Mouse (Mus musculus) Muller cell, postnatal 12 days (primary cell): ENCODE results near the gene Ndfip2.

ENCODE experiments used
- DNase-seq: peaks from one replicate; pipeline ENCODE4 v3.0.0-alpha.2; 2015; ENCODE audit errors: inconsistent ontology term

The Ndfip2 gene

GRCm38 (mm10) chr14:105284062-105284461, 25.7 kb downstream of the Ndfip2 start:
- DNase-seq, result no peak

DNA sequence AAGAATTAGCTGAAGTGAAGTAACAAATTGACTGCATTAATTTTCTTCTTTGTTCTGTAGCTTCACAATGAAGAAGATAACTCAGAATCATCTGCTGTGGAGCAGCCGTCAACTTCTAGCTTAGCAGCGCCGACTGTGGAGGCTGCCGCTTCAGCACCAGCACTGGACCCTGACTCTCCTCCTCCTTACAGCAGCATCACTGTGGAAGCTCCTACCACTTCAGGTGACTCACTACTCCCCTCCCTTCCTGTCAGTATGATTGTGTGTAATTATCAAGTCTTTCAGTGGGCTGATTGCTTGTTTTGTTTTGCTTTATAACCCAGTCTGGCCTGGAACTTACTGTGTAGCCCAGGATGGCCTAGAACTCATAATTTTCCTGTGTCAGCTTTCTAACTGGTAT, 29.2 kb downstream of the Ndfip2 start:
- no peak for DNase-seq

- DNase-seq, result no peak
Observed at GRCm38 (mm10) chr14:105287972-105288371, 29.6 kb downstream of the Ndfip2 start.

DNA sequence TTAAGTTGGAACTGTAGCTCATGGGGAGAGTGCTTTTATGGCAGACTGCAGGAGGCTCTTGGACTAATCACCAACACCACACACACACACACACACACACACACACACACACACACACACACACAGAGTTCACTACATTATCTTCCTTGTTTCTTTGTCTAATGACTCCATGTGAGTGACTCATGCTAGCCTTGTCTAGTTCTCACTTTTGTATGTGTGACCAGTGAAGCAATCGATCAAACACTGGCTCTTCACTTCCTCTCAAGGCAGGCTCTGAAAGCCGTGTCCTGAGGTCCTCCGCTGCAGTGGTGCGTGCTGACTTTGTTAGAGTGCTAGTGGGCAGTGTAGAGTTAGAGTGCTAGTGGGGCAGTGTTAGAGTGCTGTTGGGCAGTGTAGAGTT, 30.2 kb downstream of the Ndfip2 start:
- DNase-seq, result no peak

DNA sequence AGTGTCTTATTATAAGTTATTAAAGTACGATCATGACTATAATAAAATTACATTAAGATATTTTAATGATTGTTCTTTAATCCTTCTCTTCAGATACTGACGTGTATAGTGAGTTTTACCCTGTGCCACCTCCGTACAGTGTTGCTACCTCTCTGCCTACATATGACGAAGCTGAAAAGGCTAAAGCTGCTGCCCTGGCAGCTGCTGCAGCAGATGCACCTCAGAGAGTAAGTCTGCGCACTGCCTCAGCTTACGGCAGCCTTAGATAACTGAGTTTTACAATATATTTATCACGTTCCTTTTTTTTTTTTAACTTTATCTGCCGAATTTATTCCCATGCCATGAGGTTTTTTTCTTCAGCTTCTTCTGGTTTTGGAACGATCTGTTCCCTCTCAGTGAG, 33.8 kb downstream of the Ndfip2 start:
- no peak for DNase-seq

DNA sequence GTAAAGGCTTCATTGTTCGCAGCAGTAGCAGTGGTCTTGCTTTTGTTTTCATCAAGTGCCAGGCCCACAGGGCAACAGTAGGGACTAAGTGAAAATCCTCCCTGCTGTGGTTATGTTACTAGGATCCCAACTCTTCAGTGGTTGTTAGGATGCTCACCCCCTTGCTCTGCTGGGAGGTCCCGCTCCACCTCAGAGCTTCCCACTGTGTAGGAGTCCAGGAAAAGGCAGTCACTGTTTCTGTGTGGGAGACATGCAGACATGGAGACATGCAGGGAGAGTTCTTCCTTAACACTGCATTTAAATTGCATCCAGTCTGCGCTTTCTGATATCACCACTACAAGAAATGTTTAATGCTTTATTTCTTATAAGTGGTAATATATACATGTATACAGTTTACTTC, 35.4 kb downstream of the Ndfip2 start:
- DNase-seq, result no peak

DNA sequence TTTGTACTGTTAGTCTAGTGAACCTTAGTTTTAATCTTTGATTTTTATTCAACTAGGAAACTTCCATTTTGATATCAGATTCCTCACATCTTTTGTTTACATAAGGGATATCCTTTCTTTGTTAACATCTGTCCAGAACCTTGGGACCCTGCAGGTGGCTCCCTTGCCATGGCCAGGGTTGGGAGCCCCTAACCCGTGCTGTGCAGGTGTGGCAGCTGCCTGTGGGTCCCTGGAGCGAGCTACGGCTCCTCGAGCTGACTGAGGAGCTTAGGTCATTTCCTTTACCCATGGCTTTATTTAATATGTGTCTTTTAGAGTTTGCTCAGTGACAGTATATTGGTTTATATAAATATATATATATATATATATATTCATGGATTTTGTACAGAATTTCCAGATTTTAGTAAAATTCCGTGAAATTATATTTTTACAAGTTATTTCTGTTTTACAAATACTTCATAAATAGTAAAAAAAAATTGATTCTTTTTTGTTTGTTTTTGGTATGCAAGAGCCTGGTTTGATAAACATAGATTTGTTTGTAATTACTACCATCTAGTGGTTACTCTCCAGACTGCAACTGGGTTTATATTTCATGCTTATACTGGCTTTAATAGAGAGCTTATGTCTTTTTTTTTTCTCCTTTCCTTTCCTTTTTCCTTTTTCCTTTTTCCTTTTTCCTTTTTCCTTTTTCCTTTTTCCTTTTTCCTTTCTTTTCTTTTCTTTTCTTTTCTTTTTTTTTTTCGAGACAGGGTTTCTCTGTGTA, 37.6 kb downstream of the Ndfip2 start:
- peak; percentile 36 for DNase-seq

- DNase-seq, result no peak
Observed at GRCm38 (mm10) chr14:105299744-105300255, 41.4 kb downstream of the Ndfip2 start.

DNA sequence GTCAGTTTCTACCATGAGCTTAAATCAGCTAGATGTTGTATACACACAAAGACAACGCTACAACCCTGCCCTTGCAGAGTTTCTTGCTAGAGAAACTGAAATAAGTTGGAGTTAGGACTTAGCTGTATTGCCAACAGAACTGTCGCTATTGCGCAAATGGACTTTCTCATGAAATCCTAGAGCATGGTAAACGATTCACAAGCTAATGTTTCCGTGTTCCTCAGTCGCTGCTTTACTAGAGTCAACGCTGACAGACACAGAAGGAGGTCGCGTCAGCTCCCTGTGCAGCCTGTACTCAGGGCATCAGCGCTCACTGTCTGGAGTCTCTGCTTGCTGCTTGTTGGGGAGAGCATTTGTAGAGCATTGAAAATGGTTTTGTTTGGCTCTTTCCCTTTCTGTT, 42.2 kb downstream of the Ndfip2 start:
- no peak for DNase-seq

DNA sequence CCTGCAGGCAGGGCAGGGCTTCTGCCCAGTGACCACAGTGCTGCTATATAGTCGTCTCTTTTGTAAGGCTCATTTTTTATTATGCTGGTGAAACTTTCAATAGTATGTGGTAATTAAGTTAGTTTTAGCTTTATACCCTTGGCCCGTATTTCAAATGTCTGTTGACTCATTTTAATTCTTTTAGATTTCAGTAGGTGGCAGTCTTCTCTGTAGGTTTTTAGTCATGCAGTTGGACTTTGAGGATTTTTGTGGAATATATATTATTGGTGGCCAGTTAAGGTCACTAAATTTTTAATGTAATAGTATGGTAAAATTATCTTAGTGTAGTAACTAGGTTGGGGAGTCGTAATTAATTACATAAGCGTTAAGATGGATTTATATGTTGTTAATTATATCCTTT, 44.3 kb downstream of the Ndfip2 start:
- DNase-seq, result no peak

GRCm38 (mm10) chr14:105307716-105308115, 49.3 kb downstream of the Ndfip2 start:
- DNase-seq, result no peak

GRCm38 (mm10) chr14:105312366-105312765, 54.0 kb downstream of the Ndfip2 start:
- peak; percentile 54 for DNase-seq

DNA sequence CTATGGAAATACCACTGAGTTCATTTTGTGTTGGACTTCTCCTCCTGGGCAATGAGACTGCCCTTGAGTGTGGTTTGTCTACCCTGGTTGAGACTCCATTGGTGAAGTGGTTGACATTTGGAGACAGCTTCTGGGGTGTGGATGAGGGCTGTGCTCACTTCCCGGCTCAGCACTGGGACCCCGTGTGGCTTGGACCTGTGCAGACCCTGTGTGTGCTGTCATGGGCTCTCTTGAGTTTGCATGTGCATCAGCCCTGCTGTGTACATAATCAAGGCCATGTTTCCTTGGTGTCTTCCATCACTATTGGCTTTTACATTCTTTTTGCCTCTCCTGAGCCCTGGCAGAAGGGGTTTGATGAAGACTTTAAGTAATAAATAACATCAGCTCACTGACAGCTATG, 54.6 kb downstream of the Ndfip2 start:
- DNase-seq, result no peak

GRCm38 (mm10) chr14:105313877-105314276, 55.5 kb downstream of the Ndfip2 start:
- peak; percentile 40 for DNase-seq

- no peak for DNase-seq
Observed at GRCm38 (mm10) chr14:105321712-105322111, 63.3 kb downstream of the Ndfip2 start.

GRCm38 (mm10) chr14:105322829-105323228, 64.5 kb downstream of the Ndfip2 start:
- DNase-seq, result peak; percentile 37

DNA sequence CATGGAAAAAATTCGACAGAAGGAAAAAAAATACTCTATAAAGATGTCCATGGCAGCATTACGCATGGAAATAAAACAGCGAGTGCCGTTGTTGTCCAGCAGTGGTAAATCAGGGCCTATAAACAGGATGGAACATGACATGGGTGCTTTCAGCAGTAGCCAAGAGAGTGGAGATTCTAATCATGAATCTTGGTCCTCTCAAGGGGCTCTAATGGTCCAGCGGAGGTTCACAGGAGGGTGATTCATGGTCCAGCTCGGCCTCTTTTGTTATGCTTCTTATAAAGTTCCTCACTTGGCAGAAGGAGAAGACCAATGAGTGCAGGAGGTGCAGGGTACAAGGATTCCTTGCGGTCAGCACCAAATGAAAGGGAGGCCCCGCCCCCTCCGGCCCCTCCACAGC, 65.1 kb downstream of the Ndfip2 start:
- DNase-seq, result peak; percentile 79

DNA sequence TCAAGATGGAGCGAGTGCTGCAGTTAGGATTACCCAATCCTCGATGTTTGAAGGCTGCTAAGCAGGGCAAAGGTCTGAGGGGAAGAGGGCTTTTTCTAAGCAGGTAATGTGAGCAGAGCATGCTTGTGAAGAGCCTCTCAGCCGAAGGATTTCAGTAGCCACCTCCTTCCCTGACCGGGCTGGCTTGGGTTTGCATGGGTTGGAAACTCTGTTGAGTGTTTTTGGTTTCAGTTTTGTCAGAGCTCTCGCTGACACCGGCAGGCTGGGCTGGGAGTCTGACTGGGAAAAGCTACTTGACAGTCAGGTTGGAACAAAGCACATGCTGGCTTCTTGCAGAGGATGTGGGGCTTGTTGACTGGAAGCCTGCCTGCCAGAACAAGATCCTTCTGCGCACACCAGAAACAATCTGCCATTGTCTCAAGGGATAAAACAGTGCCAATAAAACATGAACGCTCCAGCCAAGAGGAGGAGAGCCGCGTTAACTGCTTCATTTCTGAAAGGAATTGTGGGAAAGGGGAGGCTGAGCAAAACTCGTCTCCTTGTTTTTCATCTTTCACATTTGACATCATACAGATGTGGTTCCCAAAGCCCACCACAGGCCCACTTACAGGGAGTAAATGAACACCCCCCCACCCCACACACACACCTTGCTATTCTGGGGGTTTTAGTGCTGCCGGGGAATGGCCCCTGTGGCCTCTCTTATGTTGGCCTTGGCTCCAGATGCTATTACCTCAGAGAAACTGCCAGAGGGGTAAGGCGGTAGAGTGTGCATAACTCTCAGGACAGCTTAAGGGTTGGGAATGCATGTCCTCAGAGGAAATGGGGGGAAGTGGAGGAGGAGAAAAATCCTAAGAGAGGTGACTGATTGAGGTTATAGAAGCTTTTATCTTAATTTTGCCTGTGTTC, 70.3 kb downstream of the Ndfip2 start:
- DNase-seq, result peak; percentile 83

- peak; percentile 32 for DNase-seq
Observed at GRCm38 (mm10) chr14:105333475-105334094, 75.2 kb downstream of the Ndfip2 start.

DNA sequence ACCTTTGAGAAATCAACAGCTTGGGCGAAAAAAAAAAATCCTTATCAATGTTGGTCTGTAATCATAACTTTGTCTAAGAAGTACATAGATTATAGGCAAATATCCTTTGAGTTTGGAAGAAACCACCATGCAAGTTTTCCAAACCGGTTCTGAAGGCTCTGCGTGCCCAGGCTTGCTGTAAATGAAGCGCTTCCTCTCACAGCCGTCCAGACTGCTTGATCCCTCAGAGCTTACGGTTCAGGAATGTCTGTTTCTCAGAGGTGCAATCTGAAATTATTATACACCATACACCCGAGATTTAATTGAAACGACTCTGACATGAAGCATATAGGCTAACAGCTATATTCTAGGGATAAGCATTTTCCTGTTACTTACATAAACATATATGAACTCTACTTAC, 83.4 kb downstream of the Ndfip2 start:
- DNase-seq, result no peak

DNA sequence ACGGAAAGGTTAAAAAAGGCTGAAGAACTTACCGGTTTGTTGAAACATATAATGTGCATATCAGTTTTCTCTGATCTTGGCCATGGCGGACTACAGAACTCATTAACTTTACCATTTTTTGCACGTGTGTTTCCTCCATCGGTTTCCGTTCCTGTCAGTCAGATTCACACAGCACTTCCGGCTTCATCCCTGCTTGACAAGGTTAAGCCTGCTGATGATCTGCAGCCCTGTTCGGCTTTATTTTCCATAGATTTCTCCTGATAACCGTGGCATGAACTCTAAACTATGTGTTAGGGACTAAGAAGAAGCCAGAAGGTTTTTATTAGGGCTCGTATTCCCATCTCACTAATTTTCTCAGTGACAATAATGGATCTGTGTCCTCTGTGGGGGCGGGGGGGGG, 95.7 kb downstream of the Ndfip2 start:
- no peak for DNase-seq
